Mouse (Mus musculus) small intestine, adult 2 months (tissue): ENCODE measurements at regions not wholly inside any gene's neighbourhood (a gene's known extent, or its start where the extent isn't known, plus 50 kb on each side); places are given as distances from the start of the nearest gene placed in this dataset.
A peak's percentile ranks its signal among the peaks of the same experiment; 100 is the strongest.

ENCODE experiments used
- H3K27ac ChIP-seq: fragments of 200-500 bp; 2 replicates; pipeline ENCODE4 v1.5.1; 2012; ENCODE audit warnings: low read depth, low read length, control low read depth, inconsistent platforms; ENCODE audit not compliant: insufficient read depth
- H3K27me3 ChIP-seq: fragments of 200-500 bp; 2 replicates; pipeline ENCODE4 v1.6.1; 2012; ENCODE audit warnings: mild to moderate bottlenecking, moderate library complexity, low read length, inconsistent platforms; ENCODE audit not compliant: control insufficient read depth, insufficient read depth
- H3K36me3 ChIP-seq: fragments of 200-500 bp; 2 replicates; pipeline ENCODE4 v1.6.1; 2012; ENCODE audit warnings: mild to moderate bottlenecking, low read length, control low read depth, inconsistent platforms; ENCODE audit not compliant: control insufficient read depth, insufficient read depth
- H3K4me1 ChIP-seq: fragments of 200-500 bp; 2 replicates; pipeline ENCODE4 v1.6.1; 2012; ENCODE audit warnings: low read length, inconsistent platforms, mixed read lengths; ENCODE audit not compliant: control insufficient read depth, insufficient read depth, insufficient read length
- H3K4me3 ChIP-seq: fragments of 200-500 bp; 2 replicates; pipeline ENCODE4 v1.5.1; 2012; ENCODE audit warnings: low read depth, mild to moderate bottlenecking, control low read depth, inconsistent platforms, low read length, moderate library complexity
- CTCF ChIP-seq: fragments of 200-500 bp; IDR thresholded peaks from 2 replicates; pipeline ENCODE4 v1.5.1; 2012; ENCODE audit warnings: low read depth, mild to moderate bottlenecking, control low read depth, inconsistent platforms, low read length, moderate library complexity, mixed read lengths; ENCODE audit not compliant: insufficient replicate concordance, insufficient read length; ENCODE audit errors: extremely low read depth
- POLR2A ChIP-seq: fragments of 200-500 bp; IDR thresholded peaks from 2 replicates; pipeline ENCODE4 v1.6.1; 2012; ENCODE audit warnings: low read depth, mild to moderate bottlenecking, control low read depth, inconsistent platforms, low read length, moderate library complexity
- WGBS: fragments of 180-500 bp; shearing (Covaris S2); methylation state at CpG from one replicate; pipeline ENCODE4 v1.1.7; 2018; 5-methylcytosine and 5-hydroxymethylcytosine counted together

GRCm38 (mm10) chr11:79781966-79782365 lies 180.2 kb downstream of the Utp6 start:
- Histone ChIP-seq H3K4me3 (no peak overlapping the region), H3K27ac (no peak overlapping the region), H3K4me1 (peaks cover 20% of the 10 kb centered on the region; the same call in 1 of the 2 replicates), H3K36me3 (no peaks in the 10 kb centered on the region), H3K27me3 (no peaks in the 10 kb centered on the region)
- TF ChIP-seq POLR2A (no peak), CTCF (no peak)
- 42% methylated on average over 5 of the region's 5 CpGs for WGBS

- 46% methylated on average over 5 of the region's 5 CpGs for WGBS
- TF ChIP-seq POLR2A (no peak), CTCF (no peak)
- Histone ChIP-seq H3K27ac (no peak overlapping the region), H3K4me3 (no peak overlapping the region), H3K36me3 (no peaks in the 10 kb centered on the region), H3K27me3 (no peaks in the 10 kb centered on the region), H3K4me1 (peaks cover 20% of the 10 kb centered on the region; the same call in 1 of the 2 replicates)
Observed at GRCm38 (mm10) chr11:79779756-79780155, 182.4 kb downstream of the Utp6 start.

- no peaks in the 10 kb centered on the region for H3K36me3 ChIP-seq
- H3K4me3 ChIP-seq: no peak overlapping the region
- H3K27ac ChIP-seq: no peak overlapping the region
- WGBS: 64% methylated on average over 5 of the region's 5 CpGs
- H3K4me1 ChIP-seq: peaks cover 20% of the 10 kb centered on the region; the same call in 1 of the 2 replicates
- H3K27me3 ChIP-seq: no peaks in the 10 kb centered on the region
- TF ChIP-seq POLR2A: no peak
- no peak for TF ChIP-seq CTCF
Observed at GRCm38 (mm10) chr11:79778522-79778921, 183.7 kb downstream of the Utp6 start.

- Histone ChIP-seq H3K27ac (no peak overlapping the region), H3K36me3 (no peaks in the 10 kb centered on the region), H3K4me1 (peaks cover 18% of the 10 kb centered on the region; the same call in 1 of the 2 replicates), H3K27me3 (no peaks in the 10 kb centered on the region), H3K4me3 (no peak overlapping the region)
- no peak for TF ChIP-seq CTCF
- TF ChIP-seq POLR2A: no peak
- WGBS: 26% methylated on average over 2 of the region's 2 CpGs
Observed at GRCm38 (mm10) chr11:79777988-79778387, 184.2 kb downstream of the Utp6 start.

GRCm38 (mm10) chr11:79776577-79776976 lies 185.6 kb downstream of the Rab11fip4 start:
- 90% methylated on average over 6 of the region's 6 CpGs for WGBS
- Histone ChIP-seq H3K27ac (no peak overlapping the region), H3K27me3 (no peaks in the 10 kb centered on the region), H3K4me3 (no peak overlapping the region), H3K36me3 (no peaks in the 10 kb centered on the region), H3K4me1 (peaks cover 13% of the 10 kb centered on the region)
- TF ChIP-seq POLR2A (no peak), CTCF (no peak)

- Histone ChIP-seq H3K4me3 (no peak overlapping the region), H3K4me1 (peaks cover 16% of the 10 kb centered on the region), H3K27ac (no peak overlapping the region), H3K27me3 (no peaks in the 10 kb centered on the region), H3K36me3 (no peaks in the 10 kb centered on the region)
- TF ChIP-seq CTCF (no peak), POLR2A (no peak)
- WGBS: 32% methylated on average over 1 of the region's 1 CpGs
Observed at GRCm38 (mm10) chr11:79773755-79774154, 182.7 kb downstream of the Rab11fip4 start.

- WGBS: 17% methylated on average over 3 of the region's 3 CpGs
- TF ChIP-seq CTCF (no peak), POLR2A (no peak)
- Histone ChIP-seq H3K4me3 (no peak overlapping the region), H3K36me3 (no peaks in the 10 kb centered on the region), H3K27ac (peak overlapping the region; percentile 93), H3K4me1 (peaks cover 10% of the 10 kb centered on the region), H3K27me3 (no peaks in the 10 kb centered on the region)
Observed at GRCm38 (mm10) chr11:79771431-79771830, 180.4 kb downstream of the Rab11fip4 start.

GRCm38 (mm10) chr11:79767111-79767510 lies 176.1 kb downstream of the Rab11fip4 start:
- WGBS: 96% methylated on average over 5 of the region's 5 CpGs
- no peak for TF ChIP-seq POLR2A
- no peak for TF ChIP-seq CTCF
- H3K27ac ChIP-seq: no peak overlapping the region
- no peak overlapping the region for H3K4me3 ChIP-seq
- no peaks in the 10 kb centered on the region for H3K36me3 ChIP-seq
- H3K27me3 ChIP-seq: no peaks in the 10 kb centered on the region
- peaks cover 9% of the 10 kb centered on the region for H3K4me1 ChIP-seq
